Mouse (Mus musculus) right cerebral cortex, postnatal 4 days (tissue): ENCODE data around the gene Vgll2.
A peak's percentile ranks its signal among the peaks of the same experiment; 100 is the strongest.

Source experiments
- DNase-seq: peaks from one replicate; pipeline ENCODE4 v3.0.0-alpha.2; 2022

Vgll2 gene

GRCm38 (mm10) chr10:52022413-52023212 lies at the start of gene Vgll2:
Gene Vgll2 (plus strand): TSS chr10:52022502.
- DNase-seq: peak; percentile 42

- no peak for DNase-seq
These were observed 47.2 kb upstream of the Vgll2 start for GRCm38 (mm10) chr10:51975137-51975536.

DNA sequence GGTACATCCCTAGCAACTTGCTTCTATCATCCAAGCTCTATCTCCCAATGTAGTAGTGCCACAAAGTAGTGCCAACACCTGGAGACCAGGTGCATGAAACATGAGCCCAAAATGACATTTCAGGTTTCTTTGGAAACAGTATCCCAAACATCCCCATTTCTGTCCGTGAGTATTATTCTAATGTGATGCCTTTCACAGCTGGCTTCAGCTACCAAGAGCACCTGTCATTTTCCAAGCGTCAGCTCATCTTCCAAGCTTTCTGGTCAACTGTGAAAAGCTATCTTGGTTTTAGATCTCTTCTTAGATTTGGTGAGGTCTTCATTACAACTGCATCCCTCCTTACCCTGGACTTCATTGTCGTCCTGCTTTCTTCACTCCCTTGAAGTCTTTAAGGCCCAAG lies 46.7 kb upstream of the Vgll2 start:
- DNase-seq: no peak

GRCm38 (mm10) chr10:51981651-51982050 lies 40.7 kb upstream of the Vgll2 start:
- DNase-seq: no peak

DNA sequence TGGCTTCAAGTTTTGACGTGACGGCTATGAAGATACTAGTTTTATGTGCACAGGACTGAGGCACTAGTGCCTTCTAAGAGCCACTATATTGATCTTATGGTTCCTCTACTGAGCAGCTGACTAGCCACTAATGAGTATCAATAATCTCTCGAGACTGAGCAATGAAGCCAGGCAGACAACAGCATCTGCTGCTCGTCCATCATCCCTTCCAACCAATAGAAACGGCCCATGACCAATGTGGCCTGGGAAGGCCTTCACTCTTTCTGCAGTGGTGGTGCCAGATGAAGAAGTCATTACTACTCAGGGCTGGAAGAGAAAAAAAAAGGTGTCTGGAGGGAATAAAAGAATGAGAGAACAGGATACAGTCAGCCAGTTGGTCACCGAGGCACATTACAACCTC lies 39.9 kb upstream of the Vgll2 start:
- no peak for DNase-seq

DNA sequence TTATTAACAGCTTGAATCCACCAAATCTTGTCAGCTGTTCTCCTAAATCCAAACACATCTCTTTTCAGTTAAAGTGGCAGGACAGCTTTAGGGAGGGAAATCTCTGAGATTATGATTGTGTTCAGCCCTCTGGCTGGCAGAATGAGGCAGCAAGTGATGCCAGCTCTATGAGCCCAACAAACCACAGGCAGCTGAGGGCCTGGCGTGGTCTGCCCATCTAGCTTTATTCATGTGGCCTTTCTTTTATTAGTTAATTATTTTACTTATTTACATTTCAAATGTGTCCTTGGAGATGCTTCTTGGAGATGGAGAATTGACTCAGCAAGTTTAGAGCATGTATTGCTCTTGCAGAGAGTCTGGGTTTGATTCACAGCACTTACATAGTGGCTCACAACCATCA lies 3.8 kb upstream of the Vgll2 start:
- no peak for DNase-seq

GRCm38 (mm10) chr10:52021231-52021630 lies 1.1 kb upstream of the Vgll2 start:
- no peak for DNase-seq

GRCm38 (mm10) chr10:52021736-52022394 lies 437 bp upstream of the Vgll2 start:
- DNase-seq: no peak

DNA sequence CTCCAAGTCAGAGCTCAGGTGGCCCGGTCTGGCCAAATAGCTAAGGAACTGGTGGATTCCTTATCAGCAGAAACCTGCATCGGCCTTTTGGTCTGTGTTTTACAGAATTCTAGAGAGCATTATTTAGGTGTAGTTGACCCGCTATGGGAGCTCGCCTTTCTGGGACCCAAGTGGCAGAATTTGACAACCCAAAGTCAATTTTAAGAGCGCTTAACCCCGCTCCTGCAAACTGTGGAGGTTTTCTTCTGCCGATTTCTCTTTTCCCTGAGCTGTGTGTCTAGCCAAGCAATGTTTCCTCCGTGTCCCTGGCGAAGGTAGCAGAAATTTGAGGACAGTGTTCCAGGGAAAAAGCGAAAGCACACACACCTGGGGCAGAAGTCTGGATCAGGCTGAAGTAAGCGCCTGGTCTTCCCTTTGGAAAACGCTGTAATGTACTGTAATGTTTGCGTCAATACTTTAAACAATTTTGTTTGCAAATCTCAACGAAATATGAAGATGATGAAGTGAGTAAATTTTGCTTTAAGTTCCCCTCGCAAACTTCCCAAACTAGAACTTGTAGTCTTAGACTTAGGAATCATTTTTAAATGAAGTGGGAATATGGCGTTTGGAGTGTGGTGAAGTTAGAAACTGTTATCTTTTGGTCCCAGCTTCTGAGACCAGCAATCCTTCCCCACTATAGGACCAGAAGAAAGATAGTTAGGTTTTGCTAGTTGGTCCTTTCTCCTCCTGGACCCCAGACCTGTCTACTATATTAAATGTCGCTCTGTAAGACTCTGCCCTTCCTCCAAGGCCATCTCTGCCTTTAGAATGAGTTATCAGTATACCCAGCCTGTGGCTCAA lies 1.1 kb downstream of the Vgll2 start:
- DNase-seq: no peak

- no peak for DNase-seq
These were observed 1.7 kb downstream of the Vgll2 start for GRCm38 (mm10) chr10:52024053-52024410.

GRCm38 (mm10) chr10:52025291-52025690 lies 3.0 kb downstream of the Vgll2 start:
- no peak for DNase-seq

DNA sequence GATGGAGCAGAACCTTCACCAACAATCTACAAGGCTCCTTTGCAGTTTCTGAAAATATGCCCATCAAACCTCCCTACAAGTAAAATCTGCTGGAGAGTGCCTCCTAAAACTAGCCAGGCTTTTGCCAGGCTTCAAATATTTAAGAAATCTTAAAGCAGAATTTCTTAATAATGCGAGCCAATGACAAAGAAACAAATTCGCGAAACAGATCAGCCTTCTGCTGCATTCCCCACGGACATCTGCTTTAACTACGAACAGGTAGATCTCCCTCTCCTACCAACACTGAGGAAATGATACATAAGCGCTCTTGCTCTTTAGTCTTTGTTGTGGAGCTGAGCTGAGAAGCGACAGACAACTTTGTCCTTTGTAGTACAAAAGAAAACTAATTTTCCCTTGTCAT lies 3.5 kb downstream of the Vgll2 start:
- DNase-seq: no peak

DNA sequence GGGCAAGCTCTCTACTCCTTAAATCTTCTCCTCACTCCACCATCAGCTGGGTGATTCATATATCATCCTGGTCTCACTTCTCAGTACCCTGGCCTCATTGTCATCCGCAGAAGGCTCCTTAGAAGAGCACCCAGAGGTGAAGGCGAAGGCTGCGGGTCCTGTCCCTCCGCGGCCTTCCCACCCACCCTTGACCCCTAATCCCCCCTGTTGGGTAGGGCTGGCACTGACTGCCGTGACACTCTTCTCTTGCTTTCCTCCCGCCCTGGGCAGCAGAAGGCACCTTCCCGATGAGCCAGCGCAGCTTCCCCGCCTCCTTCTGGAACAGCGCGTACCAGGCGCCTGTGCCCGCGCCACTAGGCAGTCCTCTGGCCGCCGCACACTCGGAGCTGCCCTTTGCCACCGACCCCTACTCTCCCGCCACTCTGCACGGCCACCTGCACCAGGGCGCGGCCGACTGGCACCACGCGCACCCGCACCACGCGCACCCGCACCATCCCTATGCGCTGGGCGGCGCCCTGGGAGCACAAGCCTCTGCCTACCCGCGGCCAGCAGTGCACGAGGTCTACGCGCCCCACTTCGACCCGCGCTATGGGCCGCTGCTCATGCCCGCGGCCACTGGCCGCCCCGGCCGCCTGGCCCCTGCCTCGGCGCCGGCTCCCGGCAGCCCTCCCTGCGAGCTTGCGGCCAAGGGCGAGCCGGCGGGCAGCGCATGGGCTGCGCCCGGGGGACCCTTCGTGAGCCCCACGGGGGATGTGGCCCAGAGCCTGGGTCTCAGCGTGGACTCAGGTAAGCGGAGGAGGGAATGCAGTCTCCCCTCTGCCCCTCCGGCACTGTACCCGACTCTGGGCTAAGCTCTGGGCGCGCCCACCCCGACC lies 5.1 kb downstream of the Vgll2 start:
- no peak for DNase-seq

GRCm38 (mm10) chr10:52028561-52029370 lies 6.5 kb downstream of the Vgll2 start:
- no peak for DNase-seq

DNA sequence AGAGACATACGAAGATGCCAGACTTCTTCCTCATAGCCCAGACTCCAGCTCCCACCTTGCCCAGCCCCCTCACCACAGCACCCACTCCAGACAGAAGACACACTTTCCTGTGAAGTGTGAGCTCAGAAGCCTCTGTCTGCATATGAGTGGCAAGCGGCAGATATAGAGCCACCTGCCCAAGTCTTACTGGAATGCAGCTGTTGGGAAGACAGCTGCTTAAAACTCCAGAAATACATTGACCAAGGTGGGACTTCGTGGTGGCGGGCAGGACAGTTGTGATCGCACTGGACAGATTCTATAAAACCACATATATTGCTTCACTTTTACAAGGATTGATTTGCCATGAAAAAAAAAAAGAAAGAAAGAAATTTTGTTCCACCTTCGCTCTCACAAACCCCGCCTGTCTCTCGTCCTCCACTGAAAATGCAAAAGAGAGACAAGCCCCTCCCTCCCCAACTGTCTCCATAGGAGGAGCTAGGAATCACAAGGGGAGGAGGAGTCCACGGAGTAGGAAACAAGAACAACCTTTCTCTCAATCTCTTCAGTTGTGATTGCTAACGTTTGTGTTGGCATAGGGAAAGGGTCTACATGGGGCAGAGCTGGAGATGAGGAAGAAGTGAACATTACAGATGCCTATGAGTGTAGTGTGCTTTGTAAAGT lies 7.2 kb downstream of the Vgll2 start:
- DNase-seq: no peak

DNA sequence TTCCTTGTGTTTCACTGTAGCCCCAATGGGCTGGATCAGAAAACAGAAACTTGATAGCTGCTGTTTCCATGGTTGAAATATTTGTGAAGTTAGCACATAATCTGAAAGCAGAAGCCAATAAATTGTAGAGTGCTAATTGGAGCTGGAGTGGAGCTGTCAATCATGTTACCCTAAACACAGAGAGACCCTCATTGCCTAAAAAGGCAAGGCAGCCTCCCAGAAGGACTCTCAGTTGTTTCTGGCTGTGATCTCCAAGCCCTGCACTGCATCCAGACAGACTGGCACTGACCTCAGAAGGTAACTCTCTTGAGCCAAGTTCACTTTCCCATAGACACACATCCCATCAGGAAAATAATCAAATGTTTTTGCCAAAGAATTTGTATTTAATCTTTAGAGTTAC lies 11.4 kb downstream of the Vgll2 start:
- DNase-seq: no peak

DNA sequence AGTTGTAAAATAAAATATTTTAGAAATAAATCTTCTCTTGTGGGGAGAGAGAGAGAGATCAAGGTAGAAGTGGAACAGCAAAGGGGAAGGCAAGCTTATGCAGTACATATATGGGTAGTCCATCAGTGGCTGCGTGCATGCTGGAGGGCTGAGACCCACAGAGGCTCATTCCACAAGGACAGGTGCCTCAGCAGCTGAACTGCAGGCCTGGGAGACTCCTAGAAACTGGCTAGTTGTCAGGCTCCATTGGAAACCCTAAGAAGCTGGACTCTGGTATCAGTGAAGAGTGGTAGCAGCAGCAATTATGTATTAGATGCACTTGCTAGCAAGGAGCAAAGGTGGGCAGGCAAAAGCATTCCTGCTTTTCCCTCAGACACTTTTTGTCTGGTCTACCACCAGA lies 17.1 kb downstream of the Vgll2 start:
- no peak for DNase-seq

- DNase-seq: no peak
These were observed 20.8 kb downstream of the Vgll2 start for GRCm38 (mm10) chr10:52043086-52043485.

DNA sequence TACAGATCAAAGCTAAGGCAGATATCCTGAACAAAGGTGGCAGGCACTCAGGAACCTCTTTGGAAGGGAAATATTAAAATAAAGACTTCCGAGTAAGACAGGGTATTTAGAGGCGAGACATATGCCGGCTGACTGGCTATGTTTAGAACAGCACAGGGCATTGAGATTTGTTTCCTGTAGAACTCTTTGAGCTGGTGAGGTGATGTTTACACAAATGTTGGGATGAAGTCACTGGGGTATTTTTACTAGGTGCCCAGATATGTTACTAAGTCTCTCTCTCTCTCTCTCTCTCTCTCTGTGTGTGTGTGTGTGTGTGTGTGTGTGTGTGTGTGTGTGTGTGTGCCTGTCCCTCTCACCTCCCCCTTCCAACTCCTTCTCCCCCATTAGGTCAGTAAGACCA lies 26.0 kb downstream of the Vgll2 start:
- DNase-seq: no peak

GRCm38 (mm10) chr10:52072482-52072881 lies 50.2 kb downstream of the Vgll2 start:
- DNase-seq: peak; percentile 42
